28 mouse cellular contexts compared by ENCODE assay signal in genomic region chr19:47442294-47442627, GRCm38 (mm10). TPM values are rescaled to one million over a fixed set of nuclear protein-coding genes. Genes with fewer than 3 reads are reported as not detected.
DNase-seq lines count a peak whose midpoint lies in the region; ATAC-seq and TF ChIP-seq lines count a peak whose summit lies in the region.
"Had no signal": no experiment of that assay in that cellular context is flagged by ENCODE, and none has a peak within 500 bp of the region (broad histone marks: within the 10 kb centered on the region; RNA-seq: fewer than 3 reads in every experiment).

No protein-coding gene starts in this region.

- H3K36me3 ChIP-seq in limb, embryonic 15.5 days: no peaks in the 10 kb centered on the region
- no peaks in the 10 kb centered on the region for H3K36me3 ChIP-seq in limb, embryonic 10.5 days
- H3K36me3 ChIP-seq in myocyte (ENCODE audit: control insufficient read depth, insufficient read depth): no peaks in the 10 kb centered on the region
- H3K36me3 ChIP-seq: embryonic facial prominence, embryonic 15.5 days; heart, embryonic 13.5 days; hindbrain, embryonic 15.5 days; liver, embryonic 12.5 days; midbrain, embryonic 13.5 days; neural tube, embryonic 15.5 days had no signal

- 55% methylated on average over 6 of the region's 6 CpGs for WGBS in limb, embryonic 15.5 days
- WGBS in limb, embryonic 10.5 days: 65% methylated on average over 6 of the region's 6 CpGs

- H3K4me3 ChIP-seq in gastrocnemius, adult 2 months: no peak overlapping the region
- no peak overlapping the region for H3K4me3 ChIP-seq in limb, embryonic 15.5 days
- no peak overlapping the region for H3K4me3 ChIP-seq in limb, embryonic 10.5 days
- H3K4me3 ChIP-seq in myocyte: no peak overlapping the region
- no peak overlapping the region for H3K4me3 ChIP-seq in left cerebral cortex, adult 2 months
- H3K4me3 ChIP-seq: embryonic facial prominence, embryonic 15.5 days; heart, embryonic 13.5 days; hindbrain, embryonic 15.5 days; liver, embryonic 12.5 days; midbrain, embryonic 13.5 days; neural tube, embryonic 15.5 days had no signal

- no peaks in the 10 kb centered on the region for H3K27me3 ChIP-seq in limb, embryonic 15.5 days
- H3K27me3 ChIP-seq in limb, embryonic 10.5 days (ENCODE audit: low read depth, poor library complexity, severe bottlenecking): no peaks in the 10 kb centered on the region
- H3K27me3 ChIP-seq in myocyte (ENCODE audit: control insufficient read depth, insufficient read depth, insufficient read length): no peaks in the 10 kb centered on the region
- H3K27me3 ChIP-seq: embryonic facial prominence, embryonic 15.5 days; heart, embryonic 13.5 days; hindbrain, embryonic 15.5 days; liver, embryonic 12.5 days; midbrain, embryonic 13.5 days; neural tube, embryonic 15.5 days; Patski had no signal

- H3ac ChIP-seq in myocyte (ENCODE audit: control insufficient read depth, insufficient read length): no peak overlapping the region

- H3K9ac ChIP-seq in limb, embryonic 15.5 days: no peak overlapping the region
- H3K9ac ChIP-seq: embryonic facial prominence, embryonic 15.5 days; heart, embryonic 13.5 days; hindbrain, embryonic 15.5 days; liver, embryonic 12.5 days; midbrain, embryonic 13.5 days; neural tube, embryonic 15.5 days had no signal

- ATAC-seq in limb, embryonic 15.5 days (ENCODE audit: insufficient number of reproducible peaks, low FRiP score, low TSS enrichment, low read depth): 0 out of 2 replicates have a peak, but pooled peaks have one; percentile 10
- ATAC-seq: forebrain, embryonic 14.5 days; intestine, postnatal 0 days; midbrain, embryonic 13.5 days; Patski had no signal

- TF ChIP-seq POLR2A in myocyte (IDR thresholded peaks at IDR 0.05; ENCODE audit: insufficient read length, low read depth): no peak

- peaks cover 50% of the 10 kb centered on the region for H3K79me2 ChIP-seq in myocyte (ENCODE audit: control insufficient read depth, insufficient read depth)

- intact Hi-C loops in gastrocnemius, adult 2 months (cut with DNase I): no loop called here
- intact Hi-C loops in left cerebral cortex, adult 2 months (cut with DNase I): no loop called here

- no peak for TF ChIP-seq CTCF in gastrocnemius, adult 2 months (IDR thresholded peaks at IDR 0.05)
- TF ChIP-seq CTCF in left cerebral cortex, adult 2 months (IDR thresholded peaks at IDR 0.05): no peak

- H3K9me3 ChIP-seq in limb, embryonic 15.5 days: no peaks in the 10 kb centered on the region
- H3K9me3 ChIP-seq in limb, embryonic 10.5 days (replicated peaks): no peaks in the 10 kb centered on the region
- H3K9me3 ChIP-seq: embryonic facial prominence, embryonic 15.5 days; heart, embryonic 13.5 days; hindbrain, embryonic 15.5 days; liver, embryonic 12.5 days; midbrain, embryonic 13.5 days; neural tube, embryonic 15.5 days had no signal

- H3K27ac ChIP-seq in gastrocnemius, adult 2 months: peak overlapping the region; percentile 48; the same call in 1 of the 2 replicates
- H3K27ac ChIP-seq in limb, embryonic 15.5 days: peak overlapping the region; percentile 43
- H3K27ac ChIP-seq in limb, embryonic 10.5 days: no peak overlapping the region
- no peak overlapping the region for H3K27ac ChIP-seq in left cerebral cortex, adult 2 months
- H3K27ac ChIP-seq: heart, embryonic 13.5 days; hindbrain, embryonic 15.5 days; kidney, postnatal 0 days; liver, embryonic 12.5 days; midbrain, embryonic 13.5 days; neural tube, embryonic 15.5 days had no signal

- no peak overlapping the region for H3K4me2 ChIP-seq in limb, embryonic 15.5 days
- peak overlapping the region; percentile 42 for H3K4me2 ChIP-seq in myocyte (ENCODE audit: low read depth)
- H3K4me2 ChIP-seq: embryonic facial prominence, embryonic 15.5 days; heart, embryonic 13.5 days; hindbrain, embryonic 15.5 days; liver, embryonic 12.5 days; midbrain, embryonic 13.5 days; neural tube, embryonic 15.5 days had no signal

- no peak for DNase-seq in gastrocnemius, adult 2 months
- DNase-seq in gastrocnemius, postnatal 25 days: no peak
- no peak for DNase-seq in limb, embryonic 10.5 days (ENCODE audit: low spot score)
- DNase-seq in ES-CJ7 (ENCODE audit: low read depth, low spot score): peak; percentile 43
- DNase-seq in kidney, postnatal 10 days: no peak
- DNase-seq in left cerebral cortex, adult 2 months (ENCODE audit: extremely low spot score in 1 of 2, low spot score in 2 of 2): no peak
- DNase-seq: adrenal gland, postnatal 36 days; cerebellum, adult 11-12 months; cerebellum, postnatal 14 days; gastrocnemius, postnatal 10 days; heart, postnatal 14 days; left cerebral cortex, postnatal 4 days; lung, adult 18-20 months; lung, postnatal 14 days; right cerebral cortex, adult 18-20 months; right cerebral cortex, postnatal 4 days had no signal

- H3K4me1 ChIP-seq in limb, embryonic 15.5 days: peaks cover 90% of the 10 kb centered on the region
- H3K4me1 ChIP-seq in limb, embryonic 10.5 days: peaks cover 82% of the 10 kb centered on the region

TF ChIP-seq in myocyte, 11 proteins besides CTCF, POLR2A, EP300 and RAD21:
- no peak for TF ChIP-seq MYOG (IDR thresholded peaks at IDR 0.05; ENCODE audit: control insufficient read depth in 1 of 3, insufficient read depth in 1 of 3, insufficient read length in 2 of 3, low read depth in 2 of 3)
- no peak for TF ChIP-seq POLR2AphosphoS2 (IDR thresholded peaks at IDR 0.05; ENCODE audit: insufficient read length, low read depth)
- no peak for TF ChIP-seq TCF3 (IDR thresholded peaks at IDR 0.05; ENCODE audit: insufficient read length, low read depth)
- no peak for TF ChIP-seq REST (IDR thresholded peaks at IDR 0.05; ENCODE audit: insufficient read depth, insufficient read length)
- TF ChIP-seq USF1 (IDR thresholded peaks at IDR 0.05; ENCODE audit: low read depth): no peak
- TF ChIP-seq MAX (IDR thresholded peaks at IDR 0.05; ENCODE audit: low read depth): no peak
- TF ChIP-seq CEBPB (IDR thresholded peaks at IDR 0.05; ENCODE audit: insufficient read depth, poor library complexity, severe bottlenecking): no peak
- TF ChIP-seq TCF12 (IDR thresholded peaks at IDR 0.05; ENCODE audit: insufficient read depth, poor library complexity, severe bottlenecking): no peak
- TF ChIP-seq SRF (IDR thresholded peaks at IDR 0.05; ENCODE audit: control insufficient read depth, insufficient read length, low read depth): no peak
- TF ChIP-seq MYOD1 (IDR thresholded peaks at IDR 0.05; ENCODE audit: control insufficient read depth in 1 of 3, insufficient read length in 2 of 3, low read depth in 2 of 3): no peak
- TF ChIP-seq E2F4 (IDR thresholded peaks at IDR 0.05; ENCODE audit: insufficient read depth): no peak

RNA-seq across cellular contexts. Expression of gene Sh3pxd2a, which starts 21.9 kb away (rescaled TPM):
- 10 to 100 TPM; 37.7 to 44.7 TPM for total RNA-seq in gastrocnemius, adult 2 months (2021)
- total RNA-seq in gastrocnemius, postnatal 25 days (2021): 10 to 100 TPM; 37.8 to 46.3 TPM
- 12.2 and 12.4 TPM in 2 replicates for polyA plus RNA-seq in limb, embryonic 15.5 days (2015; fragmentation: Nextera tagmentation; extraction: Ambion mirVana)
- polyA plus RNA-seq in limb, embryonic 10.5 days (2016; fragmentation: Nextera tagmentation; extraction: Ambion mirVana): 3.1 and 3.8 TPM in 2 replicates
- 59.5 TPM for polyA plus RNA-seq in myocyte (2012; fragmentation: generic; extraction: Trizol)
- total RNA-seq in left cerebral cortex, adult 2 months (2021): 10 to 100 TPM; 30.2 to 36.8 TPM

Comparison
In these comparisons a context has a peak if more than half of its experiments do, and no peak if none do; other contexts are left out.
1. H3K27ac ChIP-seq: peak in gastrocnemius, adult 2 months (single experiment) and limb, embryonic 15.5 days (single experiment); none in limb, embryonic 10.5 days (single experiment) and left cerebral cortex, adult 2 months (single experiment).